Mouse (Mus musculus): ENCODE measurements around the gene Gm28308.

Gm28308 gene

GRCm38 (mm10) chr6:52218643-52219215, 5.6 kb upstream of the Gm28308 start:
- DNase-seq: no peak

- DNase-seq: no peak
Measured at GRCm38 (mm10) chr6:52217895-52218642, 4.9 kb upstream of the Gm28308 start.

- DNase-seq: peak; percentile 62 to 80
Measured at GRCm38 (mm10) chr6:52217459-52217768, 4.3 kb upstream of the Gm28308 start.

GRCm38 (mm10) chr6:52216691-52217458, 3.7 kb upstream of the Gm28308 start:
- DNase-seq: peak in 1 of 2 experiments; percentile 24

- peak in 1 of 2 experiments; percentile 6 for DNase-seq
Measured at GRCm38 (mm10) chr6:52215771-52216535, 2.8 kb upstream of the Gm28308 start.

GRCm38 (mm10) chr6:52215070-52215469, 1.9 kb upstream of the Gm28308 start:
- DNase-seq: peak in 1 of 2 experiments; percentile 7

- DNase-seq: no peak
Measured at GRCm38 (mm10) chr6:52214271-52214670, 1.1 kb upstream of the Gm28308 start.

- DNase-seq: peak in 1 of 2 experiments; percentile 7
Measured at GRCm38 (mm10) chr6:52212556-52213118, 502 bp downstream of the Gm28308 start.

GRCm38 (mm10) chr6:52211961-52212360, 1.2 kb downstream of the Gm28308 start:
- peak in 1 of 2 experiments; percentile 11 for DNase-seq

- DNase-seq: peak; percentile 72 to 75
Measured at GRCm38 (mm10) chr6:52211170-52211935, 1.8 kb downstream of the Gm28308 start.

GRCm38 (mm10) chr6:52209685-52210046, 3.5 kb downstream of the Gm28308 start:
- no peak for DNase-seq

GRCm38 (mm10) chr6:52208868-52209684, 4.1 kb downstream of the Gm28308 start:
- DNase-seq: no peak

- no peak for DNase-seq
Measured at GRCm38 (mm10) chr6:52208072-52208867, 4.9 kb downstream of the Gm28308 start, which contains the start of gene Hoxa6. Gene Hoxa6 (minus strand): TSS chr6:52208722.

GRCm38 (mm10) chr6:52207684-52207976, 5.5 kb downstream of the Gm28308 start:
- DNase-seq: no peak

GRCm38 (mm10) chr6:52206882-52207683, 6.1 kb downstream of the Gm28308 start:
- DNase-seq: no peak

- no peak for DNase-seq
Measured at GRCm38 (mm10) chr6:52205638-52206621, 7.2 kb downstream of the Gm28308 start.

GRCm38 (mm10) chr6:52205221-52205620, 7.9 kb downstream of the Gm28308 start:
- DNase-seq: no peak
